Mouse (Mus musculus) bone marrow macrophage, adult 2 months (primary cell): ENCODE data around the gene Chn2. TPM values are rescaled to one million over a fixed set of nuclear protein-coding genes. Genes with fewer than 3 reads are reported as not detected.

Experiments used
- H3K27ac ChIP-seq: 2 replicates; pipeline ENCODE4 v1.5.1; 2012; ENCODE audit warnings: low read depth, low read length; ENCODE audit not compliant: insufficient read depth
- H3K4me1 ChIP-seq: 2 replicates; pipeline ENCODE4 v1.6.1; 2012; ENCODE audit warnings: low read length; ENCODE audit not compliant: control insufficient read depth, insufficient read depth
- H3K4me3 ChIP-seq: 2 replicates; pipeline ENCODE4 v1.5.1; 2012; ENCODE audit warnings: mild to moderate bottlenecking, low read length, moderate library complexity; ENCODE audit not compliant: insufficient read depth
- CTCF ChIP-seq: IDR thresholded peaks from 2 replicates; pipeline ENCODE4 v1.5.1; 2012; ENCODE audit warnings: low read depth, mild to moderate bottlenecking, low read length, moderate library complexity
- POLR2A ChIP-seq: IDR thresholded peaks from 2 replicates; pipeline ENCODE4 v1.6.1; 2012; ENCODE audit warnings: mild to moderate bottlenecking, low read depth, low read length, borderline replicate concordance
- polyA plus RNA-seq: library from polyadenylated mRNA; stranded (reverse); fragments of >200 nt; gene quantifications from 2 replicates; pipeline ENCODE4 v1.2.4, GENCODE M21; 2012; ENCODE audit not compliant: missing spikeins, insufficient read depth, insufficient read length

Chn2 gene
- polyA plus RNA-seq, 1 experiment, result 9.5 TPM

GRCm38 (mm10) chr6:54068882-54069281, 29.5 kb downstream of the Chn2 start:
- 0 out of 2 replicates have a peak, but pooled peaks cover 2% of the 10 kb centered on the region for H3K4me1 ChIP-seq
- no peak overlapping the region for H3K4me3 ChIP-seq
- no peak overlapping the region for H3K27ac ChIP-seq
- TF ChIP-seq CTCF (no peak), POLR2A (no peak)

GRCm38 (mm10) chr6:54070736-54071135, 31.4 kb downstream of the Chn2 start:
- Histone ChIP-seq H3K4me3 (no peak overlapping the region), H3K27ac (no peak overlapping the region), H3K4me1 (peaks cover 5% of the 10 kb centered on the region; the same call in 1 of the 2 replicates)
- TF ChIP-seq CTCF (no peak), POLR2A (no peak)

- no peak for TF ChIP-seq POLR2A
- TF ChIP-seq CTCF, result no peak
- Histone ChIP-seq H3K4me1 (peaks cover 10% of the 10 kb centered on the region), H3K4me3 (no peak overlapping the region), H3K27ac (no peak overlapping the region)
Observed at GRCm38 (mm10) chr6:54071478-54071877, 32.1 kb downstream of the Chn2 start.

GRCm38 (mm10) chr6:54074454-54074853, 35.1 kb downstream of the Chn2 start:
- TF ChIP-seq CTCF (no peak), POLR2A (no peak)
- no peak overlapping the region for H3K27ac ChIP-seq
- H3K4me1 ChIP-seq, result peaks cover 20% of the 10 kb centered on the region

GRCm38 (mm10) chr6:54075419-54075818, 36.1 kb downstream of the Chn2 start:
- Histone ChIP-seq H3K4me1 (peaks cover 21% of the 10 kb centered on the region), H3K4me3 (peak overlapping the region; percentile 12), H3K27ac (peak overlapping the region; percentile 33; the same call in 1 of the 2 replicates)
- TF ChIP-seq POLR2A (no peak), CTCF (no peak)

More at GRCm38 (mm10) chr6:54074454-54074853, 35.1 kb downstream of the Chn2 start:
- no peak overlapping the region for H3K4me3 ChIP-seq

GRCm38 (mm10) chr6:54076625-54077024, 37.3 kb downstream of the Chn2 start:
- Histone ChIP-seq H3K4me1 (peaks cover 26% of the 10 kb centered on the region), H3K27ac (no peak overlapping the region), H3K4me3 (no peak overlapping the region)
- TF ChIP-seq POLR2A, result no peak
- TF ChIP-seq CTCF, result no peak

GRCm38 (mm10) chr6:54078269-54078668, 38.9 kb downstream of the Chn2 start:
- no peak overlapping the region for H3K27ac ChIP-seq
- H3K4me1 ChIP-seq, result peaks cover 38% of the 10 kb centered on the region

GRCm38 (mm10) chr6:54079881-54080280, 40.5 kb downstream of the Chn2 start:
- Histone ChIP-seq H3K4me1 (peaks cover 38% of the 10 kb centered on the region), H3K4me3 (no peak overlapping the region), H3K27ac (no peak overlapping the region)
- TF ChIP-seq CTCF (no peak), POLR2A (no peak)

More at GRCm38 (mm10) chr6:54078269-54078668, 38.9 kb downstream of the Chn2 start:
- TF ChIP-seq POLR2A (no peak), CTCF (no peak)
- H3K4me3 ChIP-seq, result no peak overlapping the region

- TF ChIP-seq CTCF (no peak), POLR2A (no peak)
- no peak overlapping the region for H3K27ac ChIP-seq
- peaks cover 35% of the 10 kb centered on the region for H3K4me1 ChIP-seq
- H3K4me3 ChIP-seq, result no peak overlapping the region
Observed at GRCm38 (mm10) chr6:54080518-54081285, 41.3 kb downstream of the Chn2 start.

- Histone ChIP-seq H3K27ac (no peak overlapping the region), H3K4me1 (peaks cover 30% of the 10 kb centered on the region), H3K4me3 (no peak overlapping the region)
- TF ChIP-seq POLR2A, result no peak
- TF ChIP-seq CTCF, result no peak
Observed at GRCm38 (mm10) chr6:54082576-54082975, 43.2 kb downstream of the Chn2 start.
